Mouse (Mus musculus): ENCODE data around the gene Wdr47. TPM values are rescaled to one million over a fixed set of nuclear protein-coding genes. Genes with fewer than 3 reads are reported as not detected.

The Wdr47 gene
- 1.5 and 1.6 TPM in 2 replicates for polyA plus RNA-seq (2012)

- no peak for TF ChIP-seq GATA1 (IDR thresholded peaks at IDR 0.05; ENCODE audit: low read length)
These were observed at the start of gene Wdr47 for GRCm38 (mm10) chr3:108590786-108591529. TSS of gene Wdr47 (plus strand) at chr3:108591279.

DNA sequence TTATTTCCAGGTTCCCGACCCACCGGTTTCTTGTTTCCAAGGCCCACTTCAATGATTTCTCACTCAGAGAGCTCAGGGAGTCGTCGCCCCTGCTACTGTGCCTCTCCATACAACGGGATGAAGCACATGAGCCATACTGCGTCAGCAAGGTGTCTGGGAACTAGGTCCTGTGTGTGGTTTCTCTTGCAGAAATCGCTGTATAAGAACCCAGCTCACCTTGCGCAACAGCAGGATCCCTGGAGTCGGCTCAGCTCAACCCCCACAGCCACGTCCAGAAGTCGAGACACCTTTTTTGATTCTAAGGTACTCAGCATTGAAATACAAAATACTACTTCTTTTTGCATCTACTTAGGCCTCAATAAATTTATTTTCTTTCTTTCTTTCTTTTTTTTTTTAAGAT lies 48.8 kb upstream of the Wdr47 start:
- no peak for TF ChIP-seq GATA1 (IDR thresholded peaks at IDR 0.05; ENCODE audit: low read length)

DNA sequence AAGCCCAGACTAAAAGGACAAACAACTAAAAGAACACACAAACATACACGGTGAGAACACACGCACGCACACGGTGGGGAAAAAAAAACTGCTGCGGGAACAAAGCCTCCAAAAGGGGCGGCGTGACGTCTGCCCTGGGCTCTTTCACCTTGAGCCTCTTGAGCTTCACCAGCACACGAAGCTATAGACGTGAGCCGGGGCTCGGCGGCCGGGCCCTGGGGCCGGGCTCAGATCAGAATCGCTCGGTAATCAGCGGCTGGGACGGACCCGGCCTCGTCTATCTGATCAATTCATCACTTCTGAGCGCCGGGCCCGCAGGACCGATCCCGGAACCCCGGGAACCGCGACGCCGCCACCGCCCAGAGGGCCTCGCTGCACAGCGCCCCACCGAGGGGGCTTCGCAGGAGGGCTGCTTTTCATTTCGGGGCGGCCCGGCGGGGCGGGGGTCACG lies 36.9 kb upstream of the Wdr47 start:
- no peak for TF ChIP-seq GATA1 (IDR thresholded peaks at IDR 0.05; ENCODE audit: low read length)

- TF ChIP-seq GATA1 (IDR thresholded peaks at IDR 0.05; ENCODE audit: low read length) = no peak
These were observed 36.3 kb upstream of the Wdr47 start for GRCm38 (mm10) chr3:108554587-108555312.

DNA sequence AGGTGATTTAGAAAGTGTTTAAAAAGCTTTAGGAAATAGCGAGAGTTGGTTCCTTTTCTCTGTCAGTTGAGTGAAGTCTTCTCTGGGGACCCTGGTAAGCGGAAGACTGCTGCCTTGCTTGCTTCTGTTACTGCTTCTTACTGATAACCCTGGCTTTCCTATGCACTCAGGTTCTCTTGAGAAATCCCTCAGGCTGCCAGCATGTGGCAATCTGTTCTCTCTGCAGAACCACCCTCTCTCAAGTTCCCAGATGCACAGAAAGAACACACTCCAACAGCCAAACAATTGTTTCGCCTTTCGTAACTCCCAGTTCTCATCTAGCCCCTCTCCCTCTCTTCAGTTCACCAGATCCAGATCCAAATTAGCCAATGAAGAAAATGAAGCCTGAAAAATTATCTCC lies 33.2 kb upstream of the Wdr47 start:
- TF ChIP-seq GATA1 (IDR thresholded peaks at IDR 0.05; ENCODE audit: low read length) = no peak

DNA sequence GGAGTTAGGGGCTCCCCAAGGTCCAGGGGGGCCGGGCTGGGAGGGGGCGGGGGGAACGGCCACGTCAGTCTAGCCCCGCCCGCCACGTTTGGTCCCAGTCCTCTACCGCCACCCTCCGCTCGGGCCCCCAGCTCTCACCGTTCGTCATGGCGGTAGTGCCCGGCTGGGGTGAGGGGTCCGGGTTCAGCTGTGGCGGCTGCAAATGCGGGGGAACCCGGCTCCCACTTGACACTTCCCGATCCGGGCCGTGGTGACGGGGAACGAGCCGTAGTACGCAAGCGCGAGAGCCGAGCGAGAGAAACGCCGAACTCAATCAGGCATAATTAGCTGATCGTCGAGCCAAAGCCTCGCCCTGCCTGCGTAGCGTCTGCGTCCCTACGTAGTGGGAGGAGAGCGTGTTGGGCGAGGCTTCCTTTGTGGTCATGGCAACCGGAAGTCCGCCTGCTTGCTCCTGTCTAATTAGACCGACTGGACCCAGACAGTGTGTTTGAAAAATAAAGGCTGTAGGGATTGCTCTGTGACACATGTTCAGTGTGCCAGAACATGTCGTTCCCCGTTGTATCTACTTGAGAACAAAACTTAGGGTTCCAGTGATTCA lies 28.8 kb upstream of the Wdr47 start, which contains the start of gene Tmem167b:
Gene Tmem167b, minus strand, starts transcription at position 334 of the 598 bp plus-strand sequence.
- TF ChIP-seq GATA1 (IDR thresholded peaks at IDR 0.05; ENCODE audit: low read length) = no peak

GRCm38 (mm10) chr3:108562777-108563271 lies 28.3 kb upstream of the Wdr47 start:
- TF ChIP-seq GATA1 (IDR thresholded peaks at IDR 0.05; ENCODE audit: low read length) = no peak

DNA sequence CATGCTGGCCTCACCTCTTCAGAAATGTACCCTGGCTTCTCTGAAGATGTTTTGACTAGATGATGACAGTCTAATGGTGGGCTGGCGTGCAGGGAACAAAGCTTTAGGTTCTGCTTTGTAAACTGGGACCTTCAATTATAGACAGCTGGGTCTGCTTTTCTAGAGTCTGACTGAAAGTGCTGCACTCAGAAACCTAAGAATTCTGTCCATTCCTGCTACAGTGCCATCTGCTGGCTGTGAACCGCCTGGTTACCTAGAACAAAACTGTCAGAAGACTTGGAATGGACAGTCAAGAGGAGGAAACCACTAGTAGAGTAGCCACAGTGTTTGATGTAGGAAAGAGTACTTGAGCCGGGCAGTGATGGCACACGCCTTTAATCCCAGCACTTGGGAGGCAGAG lies 27.8 kb upstream of the Wdr47 start:
- no peak for TF ChIP-seq GATA1 (IDR thresholded peaks at IDR 0.05; ENCODE audit: low read length)

DNA sequence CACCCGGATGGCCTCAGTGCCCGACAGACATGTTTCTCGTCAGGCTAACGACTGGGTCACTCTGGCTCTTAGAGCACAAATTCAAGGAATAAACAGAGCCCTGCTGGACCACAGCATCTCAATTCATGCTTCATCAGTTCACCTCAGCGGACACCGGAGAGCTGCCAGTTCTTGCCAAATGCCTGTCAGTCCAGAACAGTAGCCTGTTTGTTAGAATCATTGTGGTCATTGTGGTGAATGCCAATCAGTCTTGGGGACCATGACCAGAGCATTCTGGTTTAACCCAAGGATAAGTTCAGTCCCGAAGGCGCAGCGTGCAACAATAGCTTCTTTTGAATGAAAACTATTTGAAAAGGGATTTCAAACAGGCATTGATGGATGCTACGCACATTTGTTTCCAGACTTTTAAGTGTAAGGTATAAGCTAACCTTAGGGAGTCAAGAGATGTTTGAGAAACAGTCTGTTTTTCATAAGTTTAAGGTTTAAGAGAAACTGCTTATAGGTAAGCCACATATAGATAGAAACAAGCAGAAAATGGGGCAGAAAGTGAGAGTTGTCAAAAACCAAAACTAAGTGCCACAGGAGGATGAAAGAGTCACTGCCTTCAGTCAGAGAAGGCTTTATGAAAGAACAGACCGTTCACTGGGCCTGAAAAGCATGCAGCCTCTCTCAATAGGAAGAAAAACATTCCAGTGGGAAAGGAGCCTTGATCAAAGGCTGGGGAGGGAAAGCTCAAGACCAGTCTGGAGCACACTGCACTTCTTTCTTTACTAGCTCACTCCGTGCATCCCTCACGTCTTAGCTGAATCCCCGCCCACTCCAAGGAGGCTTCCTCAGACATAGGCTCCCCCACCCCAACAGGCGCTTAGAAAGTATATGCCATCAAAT lies 22.8 kb upstream of the Wdr47 start:
- TF ChIP-seq GATA1 (IDR thresholded peaks at IDR 0.05; ENCODE audit: low read length) = no peak

DNA sequence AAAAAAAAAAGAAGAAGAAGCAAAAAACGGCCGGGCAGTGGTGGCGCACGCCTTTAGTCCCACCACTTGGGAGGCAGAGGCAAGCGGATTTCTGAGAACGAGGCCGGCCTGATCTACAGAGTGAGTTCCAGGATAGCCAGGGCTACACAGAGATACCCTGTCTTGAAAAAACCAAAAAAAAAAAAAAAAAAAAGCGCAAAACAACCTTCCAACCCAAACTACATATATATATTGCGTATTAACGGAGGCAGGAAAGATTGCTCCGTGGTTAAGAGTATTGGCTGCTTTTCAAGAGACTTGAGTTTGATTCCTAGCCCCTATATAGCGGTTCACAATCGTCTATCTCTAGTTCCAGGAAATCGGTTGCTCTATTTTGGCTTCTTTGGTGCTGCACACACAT lies 20.3 kb upstream of the Wdr47 start:
- TF ChIP-seq GATA1 (IDR thresholded peaks at IDR 0.05; ENCODE audit: low read length) = no peak

- TF ChIP-seq GATA1 (IDR thresholded peaks at IDR 0.05; ENCODE audit: low read length) = no peak
These were observed 19.4 kb upstream of the Wdr47 start, which contains the start of gene Taf13 for GRCm38 (mm10) chr3:108571443-108572294. TSS of gene Taf13 (plus strand) at chr3:108571698.

DNA sequence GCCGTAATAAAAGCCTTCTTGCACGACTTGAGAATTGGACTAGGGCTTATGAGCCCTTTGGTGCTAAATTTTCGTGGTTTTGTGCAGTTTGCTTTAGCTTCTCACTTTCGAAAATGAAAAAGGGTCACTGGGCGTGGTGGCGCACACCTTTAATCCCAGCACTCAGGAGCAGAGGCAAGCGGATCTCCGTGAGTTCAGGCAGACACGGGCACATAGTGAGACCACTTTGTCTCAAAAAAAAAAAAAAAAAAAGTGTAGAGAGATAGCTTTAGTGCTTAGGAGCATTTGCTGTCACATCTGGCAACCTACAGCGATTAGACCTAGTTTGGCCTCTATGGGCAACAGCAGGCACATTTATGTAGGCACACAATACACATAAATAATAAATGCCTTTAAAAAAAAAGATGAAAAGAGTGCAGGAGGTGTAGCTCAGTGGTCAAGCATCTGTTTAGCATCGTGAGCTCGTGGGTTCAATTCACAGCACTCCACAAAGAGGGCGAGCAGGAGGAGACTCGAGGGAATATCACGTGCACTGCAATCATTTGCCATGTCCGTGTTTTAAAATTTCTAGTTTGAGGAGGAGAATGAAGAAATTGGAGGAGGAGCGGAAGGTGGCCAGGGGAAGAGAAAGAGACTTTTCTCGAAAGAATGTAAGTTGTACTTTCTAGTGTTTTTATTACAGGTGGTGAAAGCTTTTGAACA lies 18.6 kb upstream of the Wdr47 start:
- no peak for TF ChIP-seq GATA1 (IDR thresholded peaks at IDR 0.05; ENCODE audit: low read length)

GRCm38 (mm10) chr3:108574018-108574417 lies 17.1 kb upstream of the Wdr47 start:
- TF ChIP-seq GATA1 (IDR thresholded peaks at IDR 0.05; ENCODE audit: low read length) = no peak

- no peak for TF ChIP-seq GATA1 (IDR thresholded peaks at IDR 0.05; ENCODE audit: low read length)
These were observed 6.5 kb upstream of the Wdr47 start for GRCm38 (mm10) chr3:108584580-108584979.
